9 mouse cellular contexts compared by ENCODE assay signal in the genomic region with DNA sequence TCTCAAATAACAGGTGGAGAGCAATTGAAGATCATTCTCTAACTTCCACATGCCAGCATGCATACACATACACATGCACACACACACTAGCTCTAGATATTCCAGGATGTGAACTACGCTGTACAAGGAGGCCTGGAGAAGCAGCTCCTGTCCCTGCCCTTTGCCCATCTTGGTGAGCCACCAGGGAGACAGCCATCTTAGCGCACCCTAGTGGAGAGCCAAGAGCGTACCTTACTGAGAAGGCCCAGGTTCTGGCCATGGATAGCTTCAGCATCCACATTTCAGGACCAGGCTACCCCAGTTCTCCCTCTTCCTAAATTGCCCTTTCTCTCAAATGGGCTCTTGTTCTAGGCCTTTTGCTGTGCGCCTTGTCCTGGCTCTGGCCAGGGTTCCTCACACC. TPM values are rescaled to one million over a fixed set of nuclear protein-coding genes. Genes with fewer than 3 reads are reported as not detected.
DNase-seq lines count a peak whose midpoint lies in the region; TF ChIP-seq lines count a peak whose summit lies in the region.
"Had no signal": no experiment of that assay in that cellular context is flagged by ENCODE, and none has a peak within 500 bp of the region (broad histone marks: within the 10 kb centered on the region; RNA-seq: fewer than 3 reads in every experiment).

No protein-coding gene starts in this region.

- DNase-seq in gastrocnemius, adult 2 months, result no peak
- no peak for DNase-seq in gastrocnemius, postnatal 25 days
- peak; percentile 14 for DNase-seq in liver, adult 2 months (ENCODE audit: extremely low read depth, low read depth, low spot score)
- DNase-seq in liver, result no peak
- DNase-seq in A20 (ENCODE audit: low read depth, low spot score), result peak; percentile 24
- peak; percentile 41 for DNase-seq in brain, adult 2 months (ENCODE audit: low read depth, low spot score)
- DNase-seq in embryonic facial prominence, embryonic 10.5 days (ENCODE audit: low spot score), result no peak
- DNase-seq in urinary bladder, postnatal 4 days (ENCODE audit: low spot score in 2 of 2), result no peak
- DNase-seq: adrenal gland, adult 2 months had no signal

- H3K4me1 ChIP-seq in liver, adult 2 months (ENCODE audit: control insufficient read depth, insufficient read depth, low read length), result no peaks in the 10 kb centered on the region
- peaks cover 11% of the 10 kb centered on the region for H3K4me1 ChIP-seq in embryonic facial prominence, embryonic 10.5 days

- H3K27me3 ChIP-seq in liver, adult 2 months (ENCODE audit: control insufficient read depth, insufficient read depth, low read length), result no peaks in the 10 kb centered on the region
- H3K27me3 ChIP-seq in embryonic facial prominence, embryonic 10.5 days (replicated peaks; ENCODE audit: low read depth, poor library complexity, severe bottlenecking), result no peaks in the 10 kb centered on the region

- intact Hi-C loops in gastrocnemius, adult 2 months (cut with DNase I), result no loop called here

- no peak for TF ChIP-seq POLR2A in liver, adult 2 months (IDR thresholded peaks at IDR 0.05; ENCODE audit: extremely low read depth, insufficient read depth, low read length)

- H3K79me2 ChIP-seq in liver, adult 2 months (ENCODE audit: control insufficient read depth, insufficient read depth, low read length), result no peaks in the 10 kb centered on the region

- H3K4me3 ChIP-seq in gastrocnemius, adult 2 months, result no peak overlapping the region
- no peak overlapping the region for H3K4me3 ChIP-seq in liver, adult 2 months (ENCODE audit: insufficient read depth, low read depth, low read length)
- no peak overlapping the region for H3K4me3 ChIP-seq in embryonic facial prominence, embryonic 10.5 days

- TF ChIP-seq CTCF in gastrocnemius, adult 2 months (IDR thresholded peaks at IDR 0.05), result peak; percentile 21; the same call in 1 of the 2 replicates
- TF ChIP-seq CTCF in liver, adult 2 months (IDR thresholded peaks at IDR 0.05; ENCODE audit: low read depth, low read length), result peak; percentile 35

- H3K9me3 ChIP-seq in embryonic facial prominence, embryonic 10.5 days, result no peaks in the 10 kb centered on the region

- no peak overlapping the region for H3K9ac ChIP-seq in liver, adult 2 months (ENCODE audit: low read depth, low read length)

- WGBS in liver, adult 2 months, result 58% methylated on average over 4 of the region's 4 CpGs
- WGBS in embryonic facial prominence, embryonic 10.5 days, result 58% methylated on average over 4 of the region's 4 CpGs

- no peaks in the 10 kb centered on the region for H3K36me3 ChIP-seq in liver, adult 2 months (ENCODE audit: control insufficient read depth, insufficient read depth, low read length)
- no peaks in the 10 kb centered on the region for H3K36me3 ChIP-seq in embryonic facial prominence, embryonic 10.5 days (replicated peaks)

- H3K27ac ChIP-seq in gastrocnemius, adult 2 months, result no peak overlapping the region
- no peak overlapping the region for H3K27ac ChIP-seq in liver, adult 2 months (replicated peaks; ENCODE audit: insufficient read depth, low read depth, low read length)
- H3K27ac ChIP-seq in embryonic facial prominence, embryonic 10.5 days (replicated peaks), result no peak overlapping the region

RNA-seq across cellular contexts. Expression of gene Ppp2r2d, which starts 27.6 kb away (rescaled TPM):
- 10 to 100 TPM; 42.5 to 43.5 TPM for total RNA-seq in gastrocnemius, adult 2 months (2021)
- 10 to 100 TPM; 31.1 to 32.6 TPM for total RNA-seq in gastrocnemius, postnatal 25 days (2021)
- 28.2 and 33.4 TPM in 2 replicates for total RNA-seq in liver, adult 2 months (2014; rRNA removed)
- polyA plus RNA-seq in liver, adult 2 months (2012; rRNA removed), result 11.6 and 15.0 TPM in 2 replicates
- 49.3 and 51.5 TPM in 2 replicates for polyA plus RNA-seq in embryonic facial prominence, embryonic 10.5 days (2016; fragmentation: Nextera tagmentation; extraction: Ambion mirVana)

RNA-seq across cellular contexts. Expression of gene Mapk1ip1, which starts 27.8 kb away (rescaled TPM):
- 10 to 100 TPM; 29.6 to 31.8 TPM for total RNA-seq in gastrocnemius, adult 2 months (2021)
- 10 to 100 TPM; 17.4 TPM for total RNA-seq in gastrocnemius, postnatal 25 days (2021)
- total RNA-seq in liver, adult 2 months (2014; rRNA removed), result 3.6 and 5.4 TPM in 2 replicates
- 15.0 and 27.6 TPM in 2 replicates for polyA plus RNA-seq in liver, adult 2 months (2012; rRNA removed)
- polyA plus RNA-seq in embryonic facial prominence, embryonic 10.5 days (2016; fragmentation: Nextera tagmentation; extraction: Ambion mirVana), result 10.4 and 11.4 TPM in 2 replicates

Comparison
In these comparisons a context has a peak if more than half of its experiments do, and no peak if none do; other contexts are left out.
1. DNase-seq: peak in liver, adult 2 months (single experiment), A20 (single experiment) and brain, adult 2 months (single experiment); none in gastrocnemius, adult 2 months (single experiment), gastrocnemius, postnatal 25 days (single experiment), liver (single experiment), embryonic facial prominence, embryonic 10.5 days (single experiment) and urinary bladder, postnatal 4 days (0 of 2).